Mouse (Mus musculus): ENCODE results near the gene Tor4a. TPM values are rescaled to one million over a fixed set of nuclear protein-coding genes. Genes with fewer than 3 reads are reported as not detected.

The Tor4a gene
- polyA plus RNA-seq, 1 experiment from 2014 or later = 13.8 TPM

GRCm38 (mm10) chr2:25240310-25240709, 43.6 kb upstream of the Tor4a start:
- ATAC-seq (no peak), DNase-seq (ENCODE audit: low spot score) (no peak)
- WGBS = 46% methylated on average over 8 of the region's 8 CpGs
- H3K27me3 ChIP-seq (replicated peaks; ENCODE audit: insufficient read depth, low read length) = peaks cover 9% of the 10 kb centered on the region; the same call in 1 of the 2 replicates
- TF ChIP-seq CTCF (IDR thresholded peaks at IDR 0.05) (no peak), EP300 (IDR thresholded peaks at IDR 0.05) (no peak)
- H3K9me3 ChIP-seq (ENCODE audit: low read length) = no peaks in the 10 kb centered on the region
- H3K4me3 ChIP-seq (ENCODE audit: low read depth, low read length) = no peak overlapping the region
- peak overlapping the region; percentile 79 for H3K4me2 ChIP-seq (replicated peaks; ENCODE audit: low read depth, low read length)
- H3K4me1 ChIP-seq (ENCODE audit: insufficient read depth, low read depth, low read length) = peaks cover 11% of the 10 kb centered on the region
- no peak overlapping the region for H3K27ac ChIP-seq (ENCODE audit: low read length)
- no peak overlapping the region for H3K9ac ChIP-seq (replicated peaks; ENCODE audit: low read depth)
- H3K36me3 ChIP-seq (ENCODE audit: insufficient read depth, low read length) = no peaks in the 10 kb centered on the region

GRCm38 (mm10) chr2:25239766-25240165, 43.1 kb upstream of the Tor4a start:
- Histone ChIP-seq H3K4me1 (ENCODE audit: insufficient read depth, low read depth, low read length) (peaks cover 11% of the 10 kb centered on the region), H3K36me3 (ENCODE audit: insufficient read depth, low read length) (no peaks in the 10 kb centered on the region), H3K4me2 (replicated peaks; ENCODE audit: low read depth, low read length) (no peak overlapping the region), H3K9me3 (ENCODE audit: low read length) (no peaks in the 10 kb centered on the region), H3K27me3 (replicated peaks; ENCODE audit: insufficient read depth, low read length) (peaks cover 9% of the 10 kb centered on the region; the same call in 1 of the 2 replicates), H3K27ac (ENCODE audit: low read length) (no peak overlapping the region), H3K9ac (replicated peaks; ENCODE audit: low read depth) (no peak overlapping the region), H3K4me3 (ENCODE audit: low read depth, low read length) (no peak overlapping the region)
- ATAC-seq = no peak
- DNase-seq (ENCODE audit: low spot score) = no peak
- 77% methylated on average over 3 of the region's 3 CpGs for WGBS
- no peak for TF ChIP-seq CTCF (IDR thresholded peaks at IDR 0.05)
- no peak for TF ChIP-seq EP300 (IDR thresholded peaks at IDR 0.05)

- Histone ChIP-seq H3K27me3 (replicated peaks; ENCODE audit: insufficient read depth, low read length) (peaks cover 9% of the 10 kb centered on the region; the same call in 1 of the 2 replicates), H3K4me2 (replicated peaks; ENCODE audit: low read depth, low read length) (no peak overlapping the region), H3K4me3 (ENCODE audit: low read depth, low read length) (no peak overlapping the region), H3K9me3 (ENCODE audit: low read length) (no peaks in the 10 kb centered on the region), H3K4me1 (ENCODE audit: insufficient read depth, low read depth, low read length) (peaks cover 11% of the 10 kb centered on the region), H3K27ac (ENCODE audit: low read length) (peak overlapping the region; percentile 69), H3K36me3 (ENCODE audit: insufficient read depth, low read length) (no peaks in the 10 kb centered on the region), H3K9ac (replicated peaks; ENCODE audit: low read depth) (no peak overlapping the region)
- ATAC-seq = peak; percentile 43
- peak; percentile 70 for DNase-seq (ENCODE audit: low spot score)
- TF ChIP-seq EP300 (IDR thresholded peaks at IDR 0.05) (no peak; the same call in 1 of the 2 replicates), CTCF (IDR thresholded peaks at IDR 0.05) (no peak)
These were observed 41.4 kb upstream of the Tor4a start for GRCm38 (mm10) chr2:25238106-25238505.

- 30% methylated on average over 4 of the region's 4 CpGs for WGBS
- DNase-seq (ENCODE audit: low spot score) = peak; percentile 81
- Histone ChIP-seq H3K27ac (ENCODE audit: low read length) (peak overlapping the region; percentile 69), H3K4me3 (ENCODE audit: low read depth, low read length) (no peak overlapping the region), H3K9ac (replicated peaks; ENCODE audit: low read depth) (no peak overlapping the region), H3K4me2 (replicated peaks; ENCODE audit: low read depth, low read length) (no peak overlapping the region), H3K9me3 (ENCODE audit: low read length) (no peaks in the 10 kb centered on the region), H3K4me1 (ENCODE audit: insufficient read depth, low read depth, low read length) (peaks cover 11% of the 10 kb centered on the region), H3K36me3 (ENCODE audit: insufficient read depth, low read length) (no peaks in the 10 kb centered on the region), H3K27me3 (replicated peaks; ENCODE audit: insufficient read depth, low read length) (peaks cover 8% of the 10 kb centered on the region; the same call in 1 of the 2 replicates)
- no peak for TF ChIP-seq CTCF (IDR thresholded peaks at IDR 0.05)
- peak; percentile 25; the same call in 1 of the 2 replicates for TF ChIP-seq EP300 (IDR thresholded peaks at IDR 0.05)
- ATAC-seq = peak; percentile 56
These were observed 40.8 kb upstream of the Tor4a start for GRCm38 (mm10) chr2:25237522-25237921.

GRCm38 (mm10) chr2:25236614-25237013, 39.9 kb upstream of the Tor4a start, which contains the start of gene Rnf224:
Gene Rnf224 (minus strand): TSS chr2:25236787.
- H3K9me3 ChIP-seq (ENCODE audit: low read length) = no peaks in the 10 kb centered on the region
- ATAC-seq (no peak), DNase-seq (ENCODE audit: low spot score) (no peak)
- peak within 1 kb of the TSS; percentile 69; the same call in 1 of the 2 replicates for H3K27ac ChIP-seq (ENCODE audit: low read length)
- H3K4me2 ChIP-seq (replicated peaks; ENCODE audit: low read depth, low read length) = no peak within 1 kb of the TSS
- no peaks in the 10 kb centered on the region for H3K36me3 ChIP-seq (ENCODE audit: insufficient read depth, low read length)
- H3K4me1 ChIP-seq (ENCODE audit: insufficient read depth, low read depth, low read length) = peaks cover 7% of the 10 kb centered on the region; the same call in 1 of the 2 replicates
- no peak within 1 kb of the TSS for H3K9ac ChIP-seq (replicated peaks; ENCODE audit: low read depth)
- peaks cover 3% of the 10 kb centered on the region; the same call in 1 of the 2 replicates for H3K27me3 ChIP-seq (replicated peaks; ENCODE audit: insufficient read depth, low read length)
- TF ChIP-seq CTCF (IDR thresholded peaks at IDR 0.05) (no peak), EP300 (IDR thresholded peaks at IDR 0.05) (no peak)
- no peak within 1 kb of the TSS for H3K4me3 ChIP-seq (ENCODE audit: low read depth, low read length)
- 21% methylated on average over 8 of the region's 8 CpGs for WGBS

GRCm38 (mm10) chr2:25234551-25235220, 38.0 kb upstream of the Tor4a start:
- Histone ChIP-seq H3K27me3 (replicated peaks; ENCODE audit: insufficient read depth, low read length) (no peaks in the 10 kb centered on the region; the same call in 1 of the 2 replicates), H3K27ac (ENCODE audit: low read length) (no peak overlapping the region), H3K4me2 (replicated peaks; ENCODE audit: low read depth, low read length) (no peak overlapping the region), H3K9ac (replicated peaks; ENCODE audit: low read depth) (no peak overlapping the region), H3K36me3 (ENCODE audit: insufficient read depth, low read length) (no peaks in the 10 kb centered on the region), H3K4me3 (ENCODE audit: low read depth, low read length) (no peak overlapping the region), H3K4me1 (ENCODE audit: insufficient read depth, low read depth, low read length) (no peaks in the 10 kb centered on the region), H3K9me3 (ENCODE audit: low read length) (no peaks in the 10 kb centered on the region)
- 42% methylated on average over 5 of the region's 5 CpGs for whole genome bisulfite sequencing
- DNase-seq (ENCODE audit: low spot score) (no peak), ATAC-seq (no peak)
- TF ChIP-seq CTCF (IDR thresholded peaks at IDR 0.05) = no peak
- no peak for TF ChIP-seq EP300 (IDR thresholded peaks at IDR 0.05)
